Mouse (Mus musculus): Measurements from ENCODE around the gene Neu2. TPM values are rescaled to one million over a fixed set of nuclear protein-coding genes. Genes with fewer than 3 reads are reported as not detected.
A peak's percentile ranks its signal among the peaks of the same experiment; 100 is the strongest.

Gene Neu2
- polyA plus RNA-seq, 1 experiment from 2014 or later, result 0.51 TPM

DNA sequence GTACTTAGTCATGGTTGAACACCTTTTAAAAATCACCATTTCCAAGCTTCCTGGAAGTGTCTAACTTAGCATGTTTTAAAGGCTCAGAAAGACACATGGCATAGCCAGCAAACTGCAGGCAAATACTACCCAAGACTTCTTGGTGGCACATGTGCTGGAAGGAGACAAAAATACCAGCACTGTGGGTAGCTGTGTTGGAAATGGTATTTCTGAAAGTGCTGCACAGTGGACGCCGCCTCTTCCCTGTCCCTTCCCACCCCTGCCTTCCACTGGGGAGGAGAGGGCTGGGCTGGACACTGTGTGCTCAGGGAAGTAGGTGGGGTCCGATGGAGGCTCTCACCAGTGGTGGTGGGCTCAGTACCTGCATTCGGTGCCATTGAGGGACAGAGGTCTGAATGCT lies 4.2 kb upstream of the Neu2 start:
- H3K4me3 ChIP-seq (replicated peaks), result no peak overlapping the region
- no peak overlapping the region for H3K9ac ChIP-seq
- no peak overlapping the region for H3K4me2 ChIP-seq (replicated peaks)
- H3K4me1 ChIP-seq, result peaks cover 15% of the 10 kb centered on the region
- 94% methylated on average over 4 of the region's 4 CpGs for WGBS
- no peak for ATAC-seq (ENCODE audit: insufficient number of reproducible peaks, low FRiP score, low TSS enrichment, low read depth)
- H3K36me3 ChIP-seq, result no peaks in the 10 kb centered on the region
- peaks cover 29% of the 10 kb centered on the region for H3K27me3 ChIP-seq
- no peak overlapping the region for H3K27ac ChIP-seq (replicated peaks)
- no peaks in the 10 kb centered on the region for H3K9me3 ChIP-seq (replicated peaks)

DNA sequence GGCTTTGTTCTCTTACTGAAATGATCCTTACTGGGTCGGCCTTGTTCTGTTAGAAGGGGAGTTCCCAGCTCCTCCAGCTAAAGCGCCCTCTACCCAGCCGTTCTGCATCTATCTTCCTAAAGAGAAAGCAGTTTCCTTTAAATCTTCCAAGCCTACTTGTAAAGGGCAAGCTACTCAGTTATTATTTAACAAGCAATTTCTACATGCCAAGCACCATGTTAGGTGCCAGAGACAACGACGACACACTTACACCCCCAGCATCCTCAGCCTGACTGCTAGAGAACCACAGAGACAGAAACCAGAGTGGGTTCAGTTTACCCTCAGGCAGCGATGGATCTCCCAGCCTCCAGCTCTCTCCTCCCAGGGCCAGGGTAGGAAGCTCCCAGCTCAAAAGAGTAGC lies 1.8 kb upstream of the Neu2 start:
- peaks cover 40% of the 10 kb centered on the region for H3K27me3 ChIP-seq

DNA sequence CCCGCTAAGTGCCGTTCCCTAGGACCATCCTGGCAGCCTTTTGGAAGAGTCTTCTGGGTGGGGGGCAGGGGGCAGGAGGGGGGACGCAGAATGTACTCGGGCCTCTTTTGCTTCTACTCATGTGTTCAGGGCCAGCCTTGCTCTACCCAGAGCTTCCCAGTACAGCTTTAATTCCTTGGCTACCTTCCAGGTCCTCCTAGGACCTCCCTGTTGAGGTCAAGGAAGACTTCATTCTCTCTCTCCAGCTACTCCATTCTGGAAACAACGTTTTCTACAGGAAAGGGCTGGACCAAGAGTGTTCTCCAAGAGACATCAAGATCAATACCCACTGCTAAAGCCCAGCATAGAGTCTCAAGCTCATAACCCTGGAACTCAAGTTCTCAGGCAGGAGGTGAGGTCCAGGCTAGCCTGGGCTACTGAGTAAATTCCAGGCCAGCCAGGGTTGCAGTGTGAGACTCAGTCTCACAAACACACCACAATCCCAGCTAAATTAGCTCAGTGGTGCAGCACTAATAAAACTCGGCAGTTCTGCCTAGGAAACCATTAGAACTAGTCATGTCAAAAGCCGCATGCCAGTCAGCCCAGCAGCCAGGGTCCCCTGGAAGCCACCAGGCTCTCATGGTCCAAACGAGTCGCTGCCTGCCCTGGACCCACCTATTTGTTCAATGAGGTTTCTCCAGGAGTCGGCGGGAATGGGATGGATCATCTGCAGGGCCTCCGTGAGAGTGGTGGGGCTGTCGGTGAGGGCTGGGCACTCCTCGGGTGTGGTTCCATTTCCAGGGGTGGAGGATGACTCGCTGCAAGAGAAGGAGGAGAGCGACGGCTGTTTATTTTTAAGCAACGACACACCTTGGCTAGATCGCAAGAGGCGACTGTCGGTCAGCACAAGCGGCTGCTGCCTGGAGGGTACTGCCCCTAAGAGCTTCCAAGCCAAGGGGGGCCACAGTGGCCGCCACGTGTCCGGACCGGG lies 813 bp upstream of the Neu2 start:
- no peak overlapping the region for H3K27ac ChIP-seq (replicated peaks)
- H3K9ac ChIP-seq, result peak overlapping the region; percentile 51; the same call in 1 of the 2 replicates
- 18% methylated on average over 26 of the region's 26 CpGs for WGBS
- H3K36me3 ChIP-seq, result no peaks in the 10 kb centered on the region
- H3K9me3 ChIP-seq (replicated peaks), result no peaks in the 10 kb centered on the region
- H3K27me3 ChIP-seq, result peaks cover 40% of the 10 kb centered on the region
- peak overlapping the region; percentile 100 for H3K4me2 ChIP-seq (replicated peaks)
- H3K4me1 ChIP-seq, result peaks cover 15% of the 10 kb centered on the region
- H3K4me3 ChIP-seq (replicated peaks), result peak overlapping the region; percentile 66
- ATAC-seq (ENCODE audit: insufficient number of reproducible peaks, low FRiP score, low TSS enrichment, low read depth), result no peak

More for the DNA sequence above, 1.8 kb upstream of the Neu2 start:
- Histone ChIP-seq H3K4me3 (replicated peaks) (no peak overlapping the region), H3K9ac (no peak overlapping the region), H3K4me1 (peaks cover 15% of the 10 kb centered on the region), H3K4me2 (replicated peaks) (no peak overlapping the region), H3K9me3 (replicated peaks) (no peaks in the 10 kb centered on the region), H3K27ac (replicated peaks) (no peak overlapping the region), H3K36me3 (no peaks in the 10 kb centered on the region)
- WGBS, result 52% methylated on average over 6 of the region's 6 CpGs
- ATAC-seq (ENCODE audit: insufficient number of reproducible peaks, low FRiP score, low TSS enrichment, low read depth), result no peak

DNA sequence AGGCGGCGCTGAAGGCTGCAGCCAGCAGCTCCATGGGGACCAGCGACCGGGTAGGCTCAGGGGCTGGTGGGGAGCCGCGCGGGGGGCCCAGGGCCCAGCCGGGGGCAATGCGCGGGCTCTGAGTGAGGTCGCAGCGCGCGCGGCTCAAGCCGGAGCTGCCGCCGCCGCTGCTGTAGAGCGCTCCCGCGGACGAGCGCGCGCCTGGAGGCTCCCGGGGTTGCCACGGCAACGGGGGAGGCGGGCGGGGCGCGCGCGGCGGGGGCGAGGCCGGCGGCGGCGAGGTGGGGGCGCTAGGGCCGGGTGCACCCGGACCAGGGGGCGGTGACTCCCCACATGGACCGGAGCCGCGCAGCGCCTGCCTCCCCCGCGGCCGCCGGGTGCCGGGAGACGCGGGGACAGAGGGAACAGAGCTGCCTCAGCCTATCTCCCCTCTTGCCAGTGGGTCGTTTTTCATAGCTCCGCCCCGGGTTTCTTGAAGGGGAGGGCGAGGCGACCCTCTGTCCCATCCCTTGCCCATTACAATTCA lies 540 bp downstream of the Neu2 start:
- Histone ChIP-seq H3K4me2 (replicated peaks) (peak overlapping the region; percentile 100), H3K36me3 (no peaks in the 10 kb centered on the region), H3K4me1 (peaks cover 11% of the 10 kb centered on the region), H3K27me3 (peaks cover 40% of the 10 kb centered on the region), H3K27ac (replicated peaks) (no peak overlapping the region), H3K9me3 (replicated peaks) (no peaks in the 10 kb centered on the region), H3K4me3 (replicated peaks) (peak overlapping the region; percentile 66), H3K9ac (peak overlapping the region; percentile 51)
- 0% methylated on average over 55 of the region's 61 CpGs for WGBS
- ATAC-seq (ENCODE audit: insufficient number of reproducible peaks, low FRiP score, low TSS enrichment, low read depth), result peak; percentile 78

DNA sequence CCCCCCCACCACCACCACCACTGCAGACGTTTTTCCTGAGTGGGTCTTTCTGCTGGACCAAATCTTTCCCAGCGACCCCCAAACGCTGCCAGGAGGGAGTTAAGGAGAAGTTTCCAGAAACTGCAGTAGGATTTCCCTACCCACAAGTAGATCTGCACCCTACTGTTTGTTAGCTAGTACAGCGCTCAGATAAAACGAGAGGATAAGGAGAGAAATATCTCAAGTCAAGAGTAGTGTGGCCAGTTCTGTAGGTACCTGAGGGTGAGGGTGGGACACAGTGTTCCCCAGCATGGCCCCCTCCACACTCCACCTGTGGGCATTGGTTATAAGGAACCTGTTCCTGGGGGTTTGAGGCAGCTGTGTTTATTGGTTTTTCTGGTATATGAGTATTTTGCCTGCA lies 1.2 kb downstream of the Neu2 start:
- Histone ChIP-seq H3K27me3 (peaks cover 40% of the 10 kb centered on the region), H3K9me3 (replicated peaks) (no peaks in the 10 kb centered on the region), H3K4me2 (replicated peaks) (peak overlapping the region; percentile 100; the same call in 1 of the 2 replicates), H3K4me1 (peaks cover 11% of the 10 kb centered on the region), H3K27ac (replicated peaks) (no peak overlapping the region), H3K36me3 (no peaks in the 10 kb centered on the region), H3K9ac (no peak overlapping the region), H3K4me3 (replicated peaks) (peak overlapping the region; percentile 66; the same call in 1 of the 2 replicates)
- WGBS, result 14% methylated on average over 5 of the region's 5 CpGs
- no peak for ATAC-seq (ENCODE audit: insufficient number of reproducible peaks, low FRiP score, low TSS enrichment, low read depth)

DNA sequence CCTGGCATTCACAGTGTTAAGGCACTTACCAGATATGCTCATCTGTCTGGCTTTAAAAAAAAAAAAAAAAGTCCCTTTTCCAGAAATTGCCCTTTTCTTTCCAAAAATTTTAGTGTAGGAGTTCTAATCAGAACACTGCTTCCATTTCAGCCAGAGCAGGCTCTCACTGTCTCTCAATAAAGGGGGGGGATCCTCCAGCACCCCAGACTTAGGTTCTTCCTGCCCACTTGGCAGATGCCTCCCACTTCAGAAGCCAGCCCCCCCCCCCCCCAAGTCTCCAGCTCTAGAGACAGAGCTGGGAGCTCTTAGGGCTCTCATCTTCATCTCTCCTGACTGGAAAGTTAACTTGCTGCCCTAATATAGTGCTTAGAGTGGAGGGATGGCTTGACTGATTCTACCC lies 10.8 kb downstream of the Neu2 start:
- H3K27me3 ChIP-seq, result no peaks in the 10 kb centered on the region
- H3K4me1 ChIP-seq, result peaks cover 3% of the 10 kb centered on the region; the same call in 1 of the 2 replicates
- no peak overlapping the region for H3K27ac ChIP-seq (replicated peaks)
- no peak overlapping the region for H3K9ac ChIP-seq
- no peak for ATAC-seq (ENCODE audit: insufficient number of reproducible peaks, low FRiP score, low TSS enrichment, low read depth)
- H3K9me3 ChIP-seq (replicated peaks), result no peaks in the 10 kb centered on the region
- H3K4me3 ChIP-seq (replicated peaks), result no peak overlapping the region
- peak overlapping the region; percentile 19; the same call in 1 of the 2 replicates for H3K4me2 ChIP-seq (replicated peaks)
- no peaks in the 10 kb centered on the region for H3K36me3 ChIP-seq

DNA sequence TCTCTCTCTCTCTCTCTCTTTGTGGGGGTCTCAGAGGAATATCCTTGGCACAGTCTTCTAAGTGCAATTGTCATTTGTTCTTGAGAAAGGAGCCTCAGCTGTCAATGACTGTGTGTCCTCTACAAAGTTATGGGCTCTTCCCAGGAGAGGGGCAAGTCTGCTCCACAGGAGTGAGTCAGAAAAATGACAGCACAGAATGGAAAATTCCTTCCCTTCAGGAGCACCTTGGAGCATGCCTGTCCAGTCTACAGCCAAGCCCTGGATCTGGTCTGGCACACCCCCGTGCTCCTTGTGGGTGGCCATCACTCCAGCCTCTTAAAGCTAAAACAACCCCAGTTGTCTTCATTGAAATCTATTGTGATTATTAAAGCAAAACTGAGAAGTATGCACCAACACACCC lies 11.8 kb downstream of the Neu2 start:
- WGBS, result 58% methylated on average over 1 of the region's 1 CpGs

DNA sequence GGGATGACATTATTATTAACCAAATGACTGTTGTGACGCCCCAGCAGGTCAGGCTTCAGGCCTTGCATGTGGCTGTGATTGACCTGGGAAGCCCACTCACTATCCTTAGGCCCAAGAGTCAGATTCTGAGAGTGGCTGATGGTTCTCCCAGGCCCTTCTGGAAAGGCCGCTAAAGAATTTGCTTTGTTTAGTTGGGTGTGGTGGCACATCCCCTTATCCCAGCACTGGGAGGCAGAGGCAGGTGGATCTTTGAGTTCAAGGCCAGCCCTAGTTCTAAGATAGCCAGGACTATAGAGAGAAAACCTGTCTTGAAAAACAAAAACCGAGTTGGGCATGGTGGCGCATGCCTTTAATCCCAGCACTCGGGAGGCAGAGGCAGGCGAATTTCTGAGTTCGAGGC lies 15.4 kb downstream of the Neu2 start:
- no peaks in the 10 kb centered on the region for H3K36me3 ChIP-seq
- no peak overlapping the region for H3K4me2 ChIP-seq (replicated peaks)
- H3K4me1 ChIP-seq, result peaks cover 3% of the 10 kb centered on the region; the same call in 1 of the 2 replicates
- 88% methylated on average over 7 of the region's 7 CpGs for WGBS
- H3K9ac ChIP-seq, result no peak overlapping the region
- H3K27ac ChIP-seq (replicated peaks), result no peak overlapping the region
- no peaks in the 10 kb centered on the region for H3K27me3 ChIP-seq
- ATAC-seq (ENCODE audit: insufficient number of reproducible peaks, low FRiP score, low TSS enrichment, low read depth), result no peak
- H3K4me3 ChIP-seq (replicated peaks), result no peak overlapping the region
- H3K9me3 ChIP-seq (replicated peaks), result no peaks in the 10 kb centered on the region

More for the DNA sequence above, 11.8 kb downstream of the Neu2 start:
- peaks cover 3% of the 10 kb centered on the region; the same call in 1 of the 2 replicates for H3K4me1 ChIP-seq
- no peak overlapping the region for H3K4me3 ChIP-seq (replicated peaks)
- ATAC-seq (ENCODE audit: insufficient number of reproducible peaks, low FRiP score, low TSS enrichment, low read depth), result no peak
- no peak overlapping the region for H3K27ac ChIP-seq (replicated peaks)
- no peak overlapping the region for H3K4me2 ChIP-seq (replicated peaks)
- H3K9ac ChIP-seq, result no peak overlapping the region
- no peaks in the 10 kb centered on the region for H3K9me3 ChIP-seq (replicated peaks)
- H3K27me3 ChIP-seq, result no peaks in the 10 kb centered on the region
- H3K36me3 ChIP-seq, result no peaks in the 10 kb centered on the region

DNA sequence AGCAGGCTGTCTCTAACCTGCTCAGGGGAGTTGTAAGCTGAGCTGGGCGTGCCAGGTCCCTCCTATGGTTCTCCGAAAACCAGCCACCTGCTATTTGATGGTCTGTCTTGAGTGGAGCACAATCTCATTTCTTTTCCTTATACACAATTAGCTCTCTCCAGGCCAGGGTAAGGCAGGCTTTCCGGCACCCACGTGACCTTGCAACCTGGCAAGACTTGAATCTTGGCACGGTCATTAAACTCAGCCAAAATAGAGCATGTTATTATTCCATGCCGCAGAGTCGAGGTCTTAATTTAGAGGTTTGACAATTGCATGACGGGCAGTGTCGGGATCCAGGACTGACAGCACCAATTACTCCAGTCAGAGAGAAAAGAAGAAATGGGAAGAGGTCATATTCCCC lies 17.5 kb downstream of the Neu2 start:
- Histone ChIP-seq H3K4me2 (replicated peaks) (no peak overlapping the region), H3K4me3 (replicated peaks) (no peak overlapping the region), H3K27me3 (no peaks in the 10 kb centered on the region), H3K9ac (no peak overlapping the region), H3K27ac (replicated peaks) (no peak overlapping the region), H3K4me1 (no peaks in the 10 kb centered on the region), H3K9me3 (replicated peaks) (no peaks in the 10 kb centered on the region), H3K36me3 (no peaks in the 10 kb centered on the region)
- ATAC-seq (ENCODE audit: insufficient number of reproducible peaks, low FRiP score, low TSS enrichment, low read depth), result no peak
- 51% methylated on average over 9 of the region's 9 CpGs for WGBS

DNA sequence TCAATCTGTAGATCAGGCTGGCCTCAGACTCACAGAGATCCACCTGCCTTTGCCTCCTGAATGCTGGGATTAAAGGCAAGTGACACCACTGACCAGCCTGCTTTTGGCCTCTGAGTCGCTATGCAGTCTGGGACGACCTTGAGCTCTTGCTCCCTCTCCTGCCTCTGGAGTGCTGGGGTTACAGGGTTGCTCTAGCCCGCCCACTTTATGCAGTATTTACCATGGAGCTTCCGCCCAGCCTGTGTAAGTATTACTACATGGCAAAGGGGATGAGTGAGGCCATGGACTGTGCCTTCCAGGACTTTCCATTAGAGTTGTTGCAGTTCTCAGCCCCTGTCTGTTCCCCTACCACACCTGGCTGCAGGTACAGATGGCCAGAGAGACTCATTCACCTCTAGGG lies 22.7 kb downstream of the Neu2 start:
- Histone ChIP-seq H3K9ac (no peak overlapping the region), H3K36me3 (no peaks in the 10 kb centered on the region), H3K9me3 (replicated peaks) (no peaks in the 10 kb centered on the region), H3K27me3 (no peaks in the 10 kb centered on the region), H3K27ac (replicated peaks) (no peak overlapping the region), H3K4me1 (no peaks in the 10 kb centered on the region), H3K4me2 (replicated peaks) (no peak overlapping the region), H3K4me3 (replicated peaks) (no peak overlapping the region)
- 79% methylated on average over 4 of the region's 4 CpGs for WGBS
- no peak for ATAC-seq (ENCODE audit: insufficient number of reproducible peaks, low FRiP score, low TSS enrichment, low read depth)

DNA sequence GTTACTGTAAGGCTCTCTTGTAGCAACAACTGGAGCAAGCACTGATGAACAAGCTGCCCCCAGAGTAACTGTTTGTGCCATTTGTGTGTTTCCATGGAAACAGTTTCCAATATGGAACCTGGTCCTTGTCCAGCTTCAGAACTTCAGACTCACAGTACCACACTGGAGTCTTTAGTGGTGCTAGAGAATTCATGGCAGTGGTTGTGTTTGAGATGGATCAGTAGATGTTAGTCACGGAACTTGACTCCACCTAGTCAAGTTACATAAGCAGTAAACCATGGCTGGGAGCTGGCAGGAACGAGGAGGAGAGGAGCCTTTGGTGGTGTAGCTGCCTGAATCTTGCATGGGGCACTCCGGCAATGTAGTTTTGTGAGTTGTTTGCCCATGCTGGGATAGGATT lies 24.4 kb downstream of the Neu2 start:
- no peaks in the 10 kb centered on the region for H3K27me3 ChIP-seq
- 68% methylated on average over 3 of the region's 3 CpGs for WGBS

More for the DNA sequence above, 24.4 kb downstream of the Neu2 start:
- H3K9me3 ChIP-seq (replicated peaks), result no peaks in the 10 kb centered on the region
- H3K27ac ChIP-seq (replicated peaks), result no peak overlapping the region
- no peaks in the 10 kb centered on the region for H3K4me1 ChIP-seq
- no peak overlapping the region for H3K4me2 ChIP-seq (replicated peaks)
- H3K4me3 ChIP-seq (replicated peaks), result no peak overlapping the region
- H3K36me3 ChIP-seq, result no peaks in the 10 kb centered on the region
- H3K9ac ChIP-seq, result no peak overlapping the region
- no peak for ATAC-seq (ENCODE audit: insufficient number of reproducible peaks, low FRiP score, low TSS enrichment, low read depth)

Data from embryonic facial prominence, embryonic 15.5 days (tissue).